Mouse (Mus musculus) heart, embryonic 15.5 days (tissue): ENCODE data around the gene Fads6. TPM values are rescaled to one million over a fixed set of nuclear protein-coding genes. Genes with fewer than 3 reads are reported as not detected.

ENCODE experiments used
- ATAC-seq: fragments of 200-750 bp; cut with Nextera tagmentation; replicated peaks from 2 replicates; pipeline ENCODE4 v1.8.0; 2017; ENCODE audit warnings: low read depth, moderate TSS enrichment; ENCODE audit not compliant: insufficient number of reproducible peaks, insufficient read depth, low FRiP score
- H3K27ac ChIP-seq: fragments of 300-500 bp; sonication (generic); 2 replicates; pipeline ENCODE4 v1.5.1; 2015; ENCODE audit warnings: mild to moderate bottlenecking, inconsistent platforms
- H3K27me3 ChIP-seq: fragments of 300-500 bp; sonication (generic); 2 replicates; pipeline ENCODE4 v1.6.1; 2015; ENCODE audit warnings: inconsistent platforms
- H3K36me3 ChIP-seq: fragments of 300-500 bp; sonication (generic); 2 replicates; pipeline ENCODE4 v1.6.1; 2015; ENCODE audit warnings: mild to moderate bottlenecking, inconsistent platforms
- H3K4me1 ChIP-seq: fragments of 300-500 bp; sonication (generic); replicated peaks from 2 replicates; pipeline ENCODE4 v1.6.1; 2015; ENCODE audit warnings: inconsistent platforms
- H3K4me2 ChIP-seq: fragments of 300-500 bp; sonication (generic); 2 replicates; pipeline ENCODE4 v1.6.1; 2015; ENCODE audit warnings: inconsistent platforms, mild to moderate bottlenecking, moderate library complexity
- H3K4me3 ChIP-seq: fragments of 300-500 bp; sonication (generic); 2 replicates; pipeline ENCODE4 v1.5.1; 2015; ENCODE audit warnings: mild to moderate bottlenecking, inconsistent platforms
- H3K9ac ChIP-seq: fragments of 300-500 bp; sonication (generic); 2 replicates; pipeline ENCODE4 v1.6.1; 2015; ENCODE audit warnings: mild to moderate bottlenecking, inconsistent platforms
- H3K9me3 ChIP-seq: fragments of 300-500 bp; sonication (generic); replicated peaks from 2 replicates; pipeline ENCODE4 v1.6.1; 2016; ENCODE audit warnings: inconsistent platforms
- WGBS: fragments of 180-500 bp; shearing (Covaris S2); methylation state at CpG from one replicate; pipeline ENCODE4 v1.1.7; 2015; ENCODE audit warnings: mixed read lengths; 5-methylcytosine and 5-hydroxymethylcytosine counted together
- polyA plus RNA-seq: library from polyadenylated mRNA; unstranded; fragments of >200 nt; fragmentation: Nextera tagmentation; extraction: Ambion mirVana; gene quantifications from 2 replicates; pipeline ENCODE4 v1.2.1, GENCODE M21; 2015

Fads6 gene
- polyA plus RNA-seq, 1 experiment from 2014 or later = 0.55 TPM

- Histone ChIP-seq H3K4me1 (peaks cover 27% of the 10 kb centered on the region), H3K9ac (no peak overlapping the region), H3K36me3 (peaks cover 8% of the 10 kb centered on the region; the same call in 1 of the 2 replicates), H3K27me3 (peaks cover 68% of the 10 kb centered on the region), H3K27ac (no peak overlapping the region), H3K4me3 (no peak overlapping the region), H3K4me2 (no peak overlapping the region), H3K9me3 (no peaks in the 10 kb centered on the region)
- ATAC-seq = no peak
- WGBS = 14% methylated on average over 3 of the region's 3 CpGs
These were observed 50.2 kb downstream of the Fads6 start for GRCm38 (mm10) chr11:115247240-115247639.

GRCm38 (mm10) chr11:115246386-115246785 is 51.1 kb downstream of the Fads6 start:
- ATAC-seq = no peak

GRCm38 (mm10) chr11:115244840-115245239 is 52.6 kb downstream of the Fads6 start:
- WGBS = 84% methylated on average over 8 of the region's 8 CpGs
- H3K4me1 ChIP-seq = peaks cover 20% of the 10 kb centered on the region
- no peak overlapping the region for H3K4me2 ChIP-seq
- no peak overlapping the region for H3K27ac ChIP-seq
- H3K27me3 ChIP-seq = peaks cover 52% of the 10 kb centered on the region
- peaks cover 8% of the 10 kb centered on the region; the same call in 1 of the 2 replicates for H3K36me3 ChIP-seq
- H3K9me3 ChIP-seq = no peaks in the 10 kb centered on the region
- no peak overlapping the region for H3K9ac ChIP-seq
- 0 out of 2 replicates have a peak, but pooled peaks have one; percentile 11 for ATAC-seq
- no peak overlapping the region for H3K4me3 ChIP-seq

More at GRCm38 (mm10) chr11:115246386-115246785, 51.1 kb downstream of the Fads6 start:
- Histone ChIP-seq H3K4me2 (no peak overlapping the region), H3K9me3 (no peaks in the 10 kb centered on the region), H3K36me3 (peaks cover 8% of the 10 kb centered on the region; the same call in 1 of the 2 replicates), H3K9ac (no peak overlapping the region), H3K27ac (no peak overlapping the region), H3K4me1 (peaks cover 27% of the 10 kb centered on the region), H3K27me3 (peaks cover 60% of the 10 kb centered on the region), H3K4me3 (no peak overlapping the region)
- WGBS = 72% methylated on average over 8 of the region's 8 CpGs

- Histone ChIP-seq H3K27ac (no peak overlapping the region), H3K4me2 (no peak overlapping the region), H3K36me3 (peaks cover 8% of the 10 kb centered on the region; the same call in 1 of the 2 replicates), H3K9ac (no peak overlapping the region), H3K4me1 (peaks cover 17% of the 10 kb centered on the region), H3K27me3 (peaks cover 42% of the 10 kb centered on the region), H3K9me3 (no peaks in the 10 kb centered on the region), H3K4me3 (no peak overlapping the region)
- no peak for ATAC-seq
- WGBS = 82% methylated on average over 12 of the region's 12 CpGs
These were observed 53.7 kb downstream of the Fads6 start for GRCm38 (mm10) chr11:115243783-115244182.

GRCm38 (mm10) chr11:115242746-115243145 is 54.7 kb downstream of the Fads6 start:
- ATAC-seq = no peak
- 83% methylated on average over 3 of the region's 3 CpGs for WGBS
- H3K36me3 ChIP-seq = peaks cover 8% of the 10 kb centered on the region; the same call in 1 of the 2 replicates
- no peak overlapping the region for H3K4me3 ChIP-seq
- no peak overlapping the region for H3K9ac ChIP-seq
- H3K4me2 ChIP-seq = no peak overlapping the region
- peaks cover 37% of the 10 kb centered on the region for H3K27me3 ChIP-seq
- no peaks in the 10 kb centered on the region for H3K9me3 ChIP-seq
- H3K27ac ChIP-seq = no peak overlapping the region
- peaks cover 16% of the 10 kb centered on the region for H3K4me1 ChIP-seq

- Histone ChIP-seq H3K27ac (no peak overlapping the region), H3K4me2 (no peak overlapping the region), H3K36me3 (peaks cover 8% of the 10 kb centered on the region; the same call in 1 of the 2 replicates), H3K4me1 (peaks cover 8% of the 10 kb centered on the region), H3K9me3 (no peaks in the 10 kb centered on the region), H3K9ac (no peak overlapping the region), H3K27me3 (peaks cover 25% of the 10 kb centered on the region; the same call in 1 of the 2 replicates), H3K4me3 (no peak overlapping the region)
- no peak for ATAC-seq
- WGBS = 87% methylated on average over 11 of the region's 11 CpGs
These were observed 56.1 kb downstream of the Fads6 start for GRCm38 (mm10) chr11:115241402-115241801.

- H3K4me2 ChIP-seq = no peak overlapping the region
- no peaks in the 10 kb centered on the region for H3K9me3 ChIP-seq
- no peak overlapping the region for H3K9ac ChIP-seq
- no peaks in the 10 kb centered on the region for H3K36me3 ChIP-seq
- peaks cover 30% of the 10 kb centered on the region for H3K4me1 ChIP-seq
- H3K4me3 ChIP-seq = no peak overlapping the region
- H3K27me3 ChIP-seq = peaks cover 33% of the 10 kb centered on the region
- 38% methylated on average over 5 of the region's 5 CpGs for WGBS
- no peak; the same call in 1 of the 2 replicates for ATAC-seq
- H3K27ac ChIP-seq = no peak overlapping the region
These were observed 60.9 kb downstream of the Fads6 start for GRCm38 (mm10) chr11:115236570-115236969.

- H3K9ac ChIP-seq = no peak overlapping the region; the same call in 1 of the 2 replicates
- H3K4me1 ChIP-seq = peaks cover 39% of the 10 kb centered on the region
- H3K4me3 ChIP-seq = no peak overlapping the region
- H3K27me3 ChIP-seq = peaks cover 26% of the 10 kb centered on the region
- H3K4me2 ChIP-seq = no peak overlapping the region
- no peaks in the 10 kb centered on the region for H3K9me3 ChIP-seq
- no peak for ATAC-seq
- no peaks in the 10 kb centered on the region for H3K36me3 ChIP-seq
- WGBS = 54% methylated on average over 15 of the region's 15 CpGs
- H3K27ac ChIP-seq = no peak overlapping the region
These were observed 63.0 kb downstream of the Fads6 start for GRCm38 (mm10) chr11:115234320-115235044.

- H3K27me3 ChIP-seq = peaks cover 26% of the 10 kb centered on the region
- H3K4me1 ChIP-seq = peaks cover 46% of the 10 kb centered on the region
- H3K9me3 ChIP-seq = no peaks in the 10 kb centered on the region
- no peak overlapping the region for H3K4me3 ChIP-seq
- no peak overlapping the region for H3K9ac ChIP-seq
- H3K36me3 ChIP-seq = no peaks in the 10 kb centered on the region
- H3K27ac ChIP-seq = no peak overlapping the region
- WGBS = 77% methylated on average over 20 of the region's 20 CpGs
- ATAC-seq = no peak
- no peak overlapping the region for H3K4me2 ChIP-seq
These were observed 63.8 kb downstream of the Fads6 start for GRCm38 (mm10) chr11:115233526-115234290.

GRCm38 (mm10) chr11:115232889-115233288 is 64.6 kb downstream of the Fads6 start:
- H3K9me3 ChIP-seq = no peaks in the 10 kb centered on the region
- H3K4me3 ChIP-seq = no peak overlapping the region
- no peaks in the 10 kb centered on the region for H3K36me3 ChIP-seq
- H3K27me3 ChIP-seq = peaks cover 21% of the 10 kb centered on the region
- H3K9ac ChIP-seq = no peak overlapping the region
- 91% methylated on average over 5 of the region's 5 CpGs for WGBS
- no peak overlapping the region for H3K27ac ChIP-seq
- H3K4me2 ChIP-seq = no peak overlapping the region
- peaks cover 55% of the 10 kb centered on the region for H3K4me1 ChIP-seq
- ATAC-seq = no peak

GRCm38 (mm10) chr11:115231924-115232323 is 65.5 kb downstream of the Fads6 start:
- H3K4me1 ChIP-seq = peaks cover 64% of the 10 kb centered on the region
- no peaks in the 10 kb centered on the region for H3K9me3 ChIP-seq
- no peaks in the 10 kb centered on the region for H3K36me3 ChIP-seq
- H3K9ac ChIP-seq = no peak overlapping the region
- H3K27ac ChIP-seq = peak overlapping the region; percentile 25; the same call in 1 of the 2 replicates
- H3K4me2 ChIP-seq = no peak overlapping the region
- H3K4me3 ChIP-seq = no peak overlapping the region
- peaks cover 18% of the 10 kb centered on the region for H3K27me3 ChIP-seq
- ATAC-seq = no peak
- WGBS = 70% methylated on average over 9 of the region's 9 CpGs
